11 mouse cellular contexts compared by ENCODE assay signal in genomic region chrX:104749356-104749755, GRCm38 (mm10).
DNase-seq lines count a peak whose midpoint lies in the region; ATAC-seq and TF ChIP-seq lines count a peak whose summit lies in the region.
"Had no signal": no experiment of that assay in that cellular context is flagged by ENCODE, and none has a peak within 500 bp of the region (broad histone marks: within the 10 kb centered on the region; RNA-seq: fewer than 3 reads in every experiment).

No protein-coding gene starts in this region.

- no peak overlapping the region for H3K4me2 ChIP-seq in intestine, postnatal 0 days (replicated peaks; ENCODE audit: low read depth)
- no peak overlapping the region for H3K4me2 ChIP-seq in intestine, embryonic 16.5 days (ENCODE audit: low read depth, low read length)
- H3K4me2 ChIP-seq in midbrain, postnatal 0 days (ENCODE audit: low read depth, low read length, poor library complexity, severe bottlenecking): no peak overlapping the region
- no peak overlapping the region for H3K4me2 ChIP-seq in midbrain, embryonic 15.5 days
- H3K4me2 ChIP-seq: intestine, embryonic 15.5 days had no signal

- H3K4me3 ChIP-seq in intestine, postnatal 0 days (ENCODE audit: low read depth, low read length): no peak overlapping the region
- no peak overlapping the region for H3K4me3 ChIP-seq in intestine, embryonic 16.5 days (ENCODE audit: low read length)
- no peak overlapping the region for H3K4me3 ChIP-seq in midbrain, postnatal 0 days (ENCODE audit: low read depth, low read length)
- no peak overlapping the region for H3K4me3 ChIP-seq in midbrain, embryonic 15.5 days
- H3K4me3 ChIP-seq: intestine, embryonic 15.5 days had no signal

- no peaks in the 10 kb centered on the region for H3K36me3 ChIP-seq in intestine, postnatal 0 days (ENCODE audit: control insufficient read depth, insufficient read depth)
- no peaks in the 10 kb centered on the region for H3K36me3 ChIP-seq in intestine, embryonic 16.5 days (ENCODE audit: control insufficient read depth, insufficient read depth, low read length)
- no peaks in the 10 kb centered on the region for H3K36me3 ChIP-seq in midbrain, postnatal 0 days (ENCODE audit: insufficient read depth, low read length)
- H3K36me3 ChIP-seq in midbrain, embryonic 15.5 days (replicated peaks): no peaks in the 10 kb centered on the region
- H3K36me3 ChIP-seq: intestine, embryonic 15.5 days had no signal

- DNase-seq in midbrain, postnatal 0 days (ENCODE audit: low spot score): no peak
- peak; percentile 7 for DNase-seq in R1 (ENCODE audit: low read depth, low spot score)
- no peak for DNase-seq in right cerebral cortex, adult 18-20 months
- no peak for DNase-seq in cerebellum, postnatal 4 days (ENCODE audit: low spot score in 2 of 2)
- DNase-seq: adrenal gland, adult 2 months; heart, postnatal 14 days; lung, adult 2 months had no signal

- WGBS in intestine, postnatal 0 days: 80% methylated on average over 1 of the region's 1 CpGs
- 81% methylated on average over 1 of the region's 1 CpGs for WGBS in intestine, embryonic 16.5 days
- 81% methylated on average over 1 of the region's 1 CpGs for WGBS in midbrain, postnatal 0 days
- 91% methylated on average over 1 of the region's 1 CpGs for WGBS in midbrain, embryonic 15.5 days

- no peak overlapping the region for H3K9ac ChIP-seq in intestine, postnatal 0 days (ENCODE audit: low read depth, low read length)
- H3K9ac ChIP-seq in intestine, embryonic 16.5 days (ENCODE audit: low read depth, low read length): no peak overlapping the region
- H3K9ac ChIP-seq in midbrain, postnatal 0 days (replicated peaks; ENCODE audit: low read length, poor library complexity, severe bottlenecking): no peak overlapping the region
- H3K9ac ChIP-seq in midbrain, embryonic 15.5 days: no peak overlapping the region
- H3K9ac ChIP-seq: intestine, embryonic 15.5 days had no signal

- no peaks in the 10 kb centered on the region for H3K9me3 ChIP-seq in intestine, postnatal 0 days (ENCODE audit: control insufficient read depth)
- no peaks in the 10 kb centered on the region for H3K9me3 ChIP-seq in intestine, embryonic 16.5 days (ENCODE audit: control insufficient read depth, low read length)
- no peaks in the 10 kb centered on the region for H3K9me3 ChIP-seq in midbrain, postnatal 0 days (ENCODE audit: low read length)
- H3K9me3 ChIP-seq in midbrain, embryonic 15.5 days: no peaks in the 10 kb centered on the region
- H3K9me3 ChIP-seq: intestine, embryonic 15.5 days had no signal

- no peaks in the 10 kb centered on the region; the same call in 1 of the 2 replicates for H3K27me3 ChIP-seq in intestine, postnatal 0 days (replicated peaks; ENCODE audit: control insufficient read depth, insufficient read depth, low read length)
- no peaks in the 10 kb centered on the region for H3K27me3 ChIP-seq in intestine, embryonic 16.5 days (replicated peaks; ENCODE audit: control insufficient read depth, insufficient read depth, low read length)
- peaks cover 3% of the 10 kb centered on the region; the same call in 1 of the 2 replicates for H3K27me3 ChIP-seq in midbrain, postnatal 0 days (ENCODE audit: insufficient read depth, low read length)
- H3K27me3 ChIP-seq in midbrain, embryonic 15.5 days (replicated peaks): peaks cover 3% of the 10 kb centered on the region
- H3K27me3 ChIP-seq: intestine, embryonic 15.5 days had no signal

- no peaks in the 10 kb centered on the region for H3K4me1 ChIP-seq in intestine, postnatal 0 days (replicated peaks; ENCODE audit: control insufficient read depth, insufficient read depth, low read length)
- no peaks in the 10 kb centered on the region for H3K4me1 ChIP-seq in intestine, embryonic 16.5 days (ENCODE audit: control insufficient read depth, insufficient read depth, low read length)
- no peaks in the 10 kb centered on the region for H3K4me1 ChIP-seq in midbrain, postnatal 0 days (ENCODE audit: insufficient read depth, low read length)
- no peaks in the 10 kb centered on the region for H3K4me1 ChIP-seq in midbrain, embryonic 15.5 days
- H3K4me1 ChIP-seq: intestine, embryonic 15.5 days had no signal

- ATAC-seq in intestine, postnatal 0 days: no peak
- no peak for ATAC-seq in intestine, embryonic 16.5 days
- no peak for ATAC-seq in midbrain, postnatal 0 days (ENCODE audit: low FRiP score)
- no peak for ATAC-seq in midbrain, embryonic 15.5 days (replicated peaks)
- ATAC-seq: intestine, embryonic 15.5 days had no signal

- no peak overlapping the region for H3K27ac ChIP-seq in intestine, postnatal 0 days (ENCODE audit: low read depth, low read length)
- H3K27ac ChIP-seq in intestine, embryonic 16.5 days (ENCODE audit: low read length): no peak overlapping the region
- no peak overlapping the region for H3K27ac ChIP-seq in midbrain, postnatal 0 days (ENCODE audit: low read depth, low read length)
- no peak overlapping the region for H3K27ac ChIP-seq in midbrain, embryonic 15.5 days
- H3K27ac ChIP-seq: intestine, embryonic 15.5 days had no signal

- peak; percentile 64 for TF ChIP-seq CTCF in intestine, postnatal 0 days (IDR thresholded peaks at IDR 0.05; ENCODE audit: low read depth)
- peak; percentile 51 for TF ChIP-seq CTCF in midbrain, postnatal 0 days (IDR thresholded peaks at IDR 0.05)
